Mouse (Mus musculus) bone marrow macrophage, adult 2 months (primary cell): ENCODE measurements around the gene Pip4k2a.

ENCODE experiments used
- CTCF ChIP-seq: IDR thresholded peaks from 2 replicates; pipeline ENCODE4 v1.5.1; 2012; ENCODE audit warnings: low read depth, mild to moderate bottlenecking, low read length, moderate library complexity
- POLR2A ChIP-seq: IDR thresholded peaks from 2 replicates; pipeline ENCODE4 v1.6.1; 2012; ENCODE audit warnings: mild to moderate bottlenecking, low read depth, low read length, borderline replicate concordance

DNA sequence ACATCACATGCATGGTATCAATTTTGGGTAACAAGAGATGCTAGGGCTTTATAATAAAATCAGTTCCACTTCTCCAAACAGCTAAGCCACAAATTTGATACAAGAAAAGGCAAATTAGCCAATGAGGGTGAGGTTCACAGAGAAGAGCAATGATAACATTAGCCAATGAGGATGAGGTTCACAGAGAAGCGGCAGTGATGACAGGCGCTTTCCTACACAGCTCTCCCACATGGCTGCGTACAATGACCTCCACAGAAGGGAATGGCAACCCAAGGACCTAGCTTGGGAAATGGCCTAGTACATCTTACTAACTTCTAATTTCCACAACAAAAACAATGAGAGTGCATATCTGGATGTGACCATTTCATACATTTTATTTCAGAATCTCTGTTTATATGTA lies 140.0 kb downstream of the Pip4k2a start:
- TF ChIP-seq POLR2A (no peak), CTCF (no peak)
